Mouse (Mus musculus) myocyte (in vitro differentiated cells): Measurements from ENCODE around the gene Slc24a2.

Experiments used
- CEBPB ChIP-seq: IDR thresholded peaks from 2 replicates; pipeline ENCODE4 v1.6.1; 2011; ENCODE audit warnings: mild to moderate bottlenecking, moderate library complexity; ENCODE audit not compliant: poor library complexity, insufficient read depth, severe bottlenecking
- E2F4 ChIP-seq: IDR thresholded peaks from one replicate; pipeline ENCODE4 v1.6.1; 2011; ENCODE audit warnings: mild to moderate bottlenecking, control low read depth, moderate library complexity; ENCODE audit not compliant: insufficient read depth
- MAX ChIP-seq: IDR thresholded peaks from one replicate; pipeline ENCODE4 v1.6.1; 2011; ENCODE audit warnings: low read depth, mild to moderate bottlenecking, control low read depth
- MYOD1 ChIP-seq, 3 experiments: IDR thresholded peaks; one replicate each; pipeline ENCODE4 v1.6.1; 2011; ENCODE audit warnings: control low read depth in 2 of 3, low read depth in 2 of 3, mild to moderate bottlenecking in 2 of 3, moderate library complexity in 1 of 3; ENCODE audit not compliant: insufficient read length in 2 of 3, control insufficient read depth in 1 of 3
- POLR2A ChIP-seq: IDR thresholded peaks from one replicate; pipeline ENCODE4 v1.6.1; 2011; ENCODE audit warnings: low read depth, mild to moderate bottlenecking, control low read depth, moderate library complexity; ENCODE audit not compliant: insufficient read length
- POLR2AphosphoS2 ChIP-seq: IDR thresholded peaks from one replicate; pipeline ENCODE4 v1.6.1; 2011; ENCODE audit warnings: low read depth, control low read depth; ENCODE audit not compliant: insufficient read length
- REST ChIP-seq: IDR thresholded peaks from one replicate; pipeline ENCODE4 v1.6.1; 2011; ENCODE audit warnings: mild to moderate bottlenecking, control low read depth, moderate library complexity; ENCODE audit not compliant: insufficient read depth, insufficient read length
- SRF ChIP-seq: IDR thresholded peaks from one replicate; pipeline ENCODE4 v1.6.1; 2011; ENCODE audit warnings: low read depth; ENCODE audit not compliant: control insufficient read depth, insufficient read length
- TCF3 ChIP-seq: IDR thresholded peaks from one replicate; pipeline ENCODE4 v1.6.1; 2011; ENCODE audit warnings: low read depth, control low read depth; ENCODE audit not compliant: insufficient read length
- USF1 ChIP-seq: IDR thresholded peaks from one replicate; pipeline ENCODE4 v1.6.1; 2011; ENCODE audit warnings: low read depth, mild to moderate bottlenecking, control low read depth, moderate library complexity

DNA sequence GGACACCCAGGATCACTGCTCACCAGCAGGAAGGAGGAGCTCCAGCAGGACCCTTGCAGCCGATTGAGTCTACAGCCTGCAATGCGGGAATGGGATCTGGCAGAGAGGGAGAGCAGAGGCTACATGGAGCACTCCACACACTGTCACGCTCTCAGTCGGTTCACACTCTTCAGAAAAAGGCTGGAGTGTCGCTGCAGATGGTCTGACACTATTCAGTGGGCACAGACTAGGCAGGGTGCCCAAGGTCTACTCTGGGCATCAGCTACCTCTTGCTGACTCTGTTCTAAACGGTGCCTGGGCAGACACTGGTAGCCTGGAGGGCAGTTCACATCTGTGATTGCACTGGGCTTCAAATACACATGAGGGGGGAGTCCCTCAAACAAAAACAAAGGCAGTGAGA is 141.6 kb downstream of the Slc24a2 start:
- no peak for TF ChIP-seq SRF
- TF ChIP-seq TCF3, result no peak
- TF ChIP-seq POLR2A, result no peak
- TF ChIP-seq POLR2AphosphoS2, result no peak
- no peak for TF ChIP-seq E2F4
- no peak for TF ChIP-seq USF1
- no peak for TF ChIP-seq MYOD1 (IDR thresholded peaks at IDR 0.05; ENCODE audit: control insufficient read depth in 1 of 3, insufficient read length in 2 of 3, low read depth in 2 of 3)
- TF ChIP-seq CEBPB, result no peak
- no peak for TF ChIP-seq MAX
- no peak for TF ChIP-seq REST
